ENCODE assay signal across 9 mouse cellular contexts in the genomic region with DNA sequence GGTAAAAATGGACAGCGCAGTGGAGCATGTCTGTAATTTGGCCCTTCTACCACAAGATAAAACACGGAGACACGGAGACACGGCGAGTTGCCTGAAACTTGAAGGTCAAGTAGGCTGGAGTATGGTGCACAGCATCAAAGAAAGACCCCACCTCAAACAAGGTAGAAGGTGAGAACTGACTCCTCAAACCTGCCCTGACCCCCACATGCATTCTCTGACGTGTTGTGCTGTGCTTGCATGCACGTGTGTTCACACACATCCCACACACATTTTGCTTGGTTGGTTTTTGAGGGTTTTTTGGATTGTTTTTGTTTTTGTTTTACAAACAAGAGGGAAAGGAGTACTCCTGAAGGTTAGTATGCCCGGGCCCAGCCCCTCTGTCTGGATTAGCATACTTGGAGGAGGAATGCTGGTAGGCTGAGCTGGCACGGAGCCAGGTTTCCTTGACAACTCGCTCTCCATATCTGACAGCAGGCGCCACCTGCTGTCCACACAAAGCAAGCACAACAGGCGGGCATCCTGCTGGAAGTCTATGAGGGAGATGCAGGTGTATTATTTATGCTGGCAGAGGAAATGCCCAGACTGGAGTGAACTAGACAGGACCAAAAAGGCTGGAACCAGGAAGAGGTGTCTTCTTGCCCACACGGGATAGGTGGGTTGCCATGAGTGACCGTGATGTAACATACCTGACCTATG. TPM values are rescaled to one million over a fixed set of nuclear protein-coding genes. Genes with fewer than 3 reads are reported as not detected.
DNase-seq lines count a peak whose midpoint lies in the region; ATAC-seq and TF ChIP-seq lines count a peak whose summit lies in the region.
"Had no signal": no experiment of that assay in that cellular context is flagged by ENCODE, and none has a peak within 500 bp of the region (broad histone marks: within the 10 kb centered on the region; RNA-seq: fewer than 3 reads in every experiment).

No protein-coding gene starts in this region.

- intact Hi-C loops in heart, postnatal 14 days (cut with DNase I), result loop anchor here (2.0 kb wide), 2 partner anchors 81 to 147 kb away; partner anchors contain the start of gene St6galnac3

- peaks cover 0 to 4% of the 10 kb centered on the region in 2 experiments; a peak in 2 of 4 replicates for H3K4me1 ChIP-seq in ES-E14 (ENCODE audit: control insufficient read depth in 2 of 2, insufficient read depth in 2 of 2, low read length in 2 of 2, poor library complexity in 1 of 2)
- peaks cover 10% of the 10 kb centered on the region for H3K4me1 ChIP-seq in forebrain, embryonic 15.5 days
- H3K4me1 ChIP-seq in liver, embryonic 15.5 days (replicated peaks), result peaks cover 75% of the 10 kb centered on the region
- H3K4me1 ChIP-seq in neural tube, embryonic 14.5 days (ENCODE audit: control insufficient read depth, insufficient read depth, low read length), result no peaks in the 10 kb centered on the region; the same call in 1 of the 2 replicates
- no peaks in the 10 kb centered on the region for H3K4me1 ChIP-seq in testis, adult 2 months (ENCODE audit: control insufficient read depth, insufficient read depth, low read length)

- H3K4me3 ChIP-seq in ES-E14 (ENCODE audit: insufficient read depth in 1 of 2, low read depth in 1 of 2, low read length in 2 of 2, poor library complexity in 1 of 2, severe bottlenecking in 1 of 2), result no peak overlapping the region
- no peak overlapping the region for H3K4me3 ChIP-seq in forebrain, embryonic 15.5 days
- H3K4me3 ChIP-seq in liver, embryonic 15.5 days (replicated peaks), result no peak overlapping the region
- H3K4me3 ChIP-seq in neural tube, embryonic 14.5 days (ENCODE audit: low read depth, low read length), result no peak overlapping the region
- no peak overlapping the region for H3K4me3 ChIP-seq in testis, adult 2 months (ENCODE audit: control insufficient read depth, low read depth, low read length)
- H3K4me3 ChIP-seq: megakaryocyte, embryonic 14.5 days had no signal

- H3K9me3 ChIP-seq in ES-E14 (ENCODE audit: control insufficient read depth, insufficient read depth, low read depth, low read length), result no peaks in the 10 kb centered on the region
- no peaks in the 10 kb centered on the region for H3K9me3 ChIP-seq in forebrain, embryonic 15.5 days
- H3K9me3 ChIP-seq in liver, embryonic 15.5 days (replicated peaks), result no peaks in the 10 kb centered on the region
- no peaks in the 10 kb centered on the region for H3K9me3 ChIP-seq in neural tube, embryonic 14.5 days (ENCODE audit: control insufficient read depth, low read length)
- H3K9me3 ChIP-seq: megakaryocyte, embryonic 14.5 days had no signal

- peak; percentile 84 for TF ChIP-seq CTCF in testis, adult 2 months (IDR thresholded peaks at IDR 0.05; ENCODE audit: control insufficient read depth, insufficient read depth, insufficient replicate concordance, low read depth, low read length)

- H3K27me3 ChIP-seq in forebrain, embryonic 15.5 days, result no peaks in the 10 kb centered on the region
- no peaks in the 10 kb centered on the region for H3K27me3 ChIP-seq in liver, embryonic 15.5 days
- no peaks in the 10 kb centered on the region for H3K27me3 ChIP-seq in neural tube, embryonic 14.5 days (ENCODE audit: control insufficient read depth, insufficient read depth, low read length)
- no peaks in the 10 kb centered on the region for H3K27me3 ChIP-seq in testis, adult 2 months (ENCODE audit: control insufficient read depth, insufficient read depth, low read length)

- no peak overlapping the region for H3K9ac ChIP-seq in ES-E14 (ENCODE audit: insufficient read depth, low read depth, low read length, poor library complexity, severe bottlenecking)
- no peak overlapping the region for H3K9ac ChIP-seq in forebrain, embryonic 15.5 days (replicated peaks)
- H3K9ac ChIP-seq in liver, embryonic 15.5 days, result 0 out of 2 replicates have a peak overlapping the region, but pooled peaks have one; percentile 16
- no peak overlapping the region for H3K9ac ChIP-seq in neural tube, embryonic 14.5 days (replicated peaks; ENCODE audit: low read depth, low read length)

- 32% methylated on average over 14 of the region's 14 CpGs for WGBS in forebrain, embryonic 15.5 days
- WGBS in liver, embryonic 15.5 days (ENCODE audit: insufficient replicate concordance), result 39% methylated on average over 14 of the region's 14 CpGs
- 38% methylated on average over 14 of the region's 14 CpGs for WGBS in neural tube, embryonic 14.5 days

- H3K36me3 ChIP-seq in ES-E14 (ENCODE audit: control insufficient read depth, insufficient read depth, low read length, poor library complexity, severe bottlenecking), result no peaks in the 10 kb centered on the region
- no peaks in the 10 kb centered on the region for H3K36me3 ChIP-seq in forebrain, embryonic 15.5 days
- no peaks in the 10 kb centered on the region for H3K36me3 ChIP-seq in liver, embryonic 15.5 days (replicated peaks)
- H3K36me3 ChIP-seq in neural tube, embryonic 14.5 days (ENCODE audit: control insufficient read depth, insufficient read depth, low read length), result no peaks in the 10 kb centered on the region
- H3K36me3 ChIP-seq in testis, adult 2 months (ENCODE audit: control insufficient read depth, insufficient read depth, low read length), result no peaks in the 10 kb centered on the region

- no peak for TF ChIP-seq POLR2A in testis, adult 2 months (IDR thresholded peaks at IDR 0.05; ENCODE audit: control insufficient read depth, low read depth, low read length)

- in situ Hi-C loops in ES-E14 (cut with MboI; ENCODE audit: low sequenced_read_pairs in 2 of 2, unreplicated experiment in 2 of 2), result no loop called here

- peak; percentile 94 for ATAC-seq in forebrain, embryonic 15.5 days (replicated peaks)
- ATAC-seq in liver, embryonic 15.5 days (ENCODE audit: insufficient read depth), result peak; percentile 18
- peak; percentile 94 for ATAC-seq in neural tube, embryonic 14.5 days (ENCODE audit: low read depth)

- H3K27ac ChIP-seq in ES-E14 (ENCODE audit: insufficient read depth, low read depth, low read length, poor library complexity, severe bottlenecking), result peak overlapping the region; percentile 39; the same call in 1 of the 2 replicates
- H3K27ac ChIP-seq in forebrain, embryonic 15.5 days (replicated peaks), result no peak overlapping the region
- H3K27ac ChIP-seq in liver, embryonic 15.5 days (replicated peaks), result peak overlapping the region; percentile 90
- H3K27ac ChIP-seq in neural tube, embryonic 14.5 days (ENCODE audit: low read depth, low read length), result no peak overlapping the region
- no peak overlapping the region for H3K27ac ChIP-seq in testis, adult 2 months (ENCODE audit: control insufficient read depth, insufficient read depth, low read depth, low read length)

- peak; percentile 98 for DNase-seq in ES-E14 (ENCODE audit: low read depth, low spot score)
- peak; percentile 82 for DNase-seq in cerebellum, adult 11-12 months
- peak; percentile 86 to 91 for DNase-seq in heart, postnatal 14 days
- DNase-seq in kidney, postnatal 4 days, result peak; percentile 98

- H3K4me2 ChIP-seq in forebrain, embryonic 15.5 days (replicated peaks), result 0 out of 2 replicates have a peak overlapping the region, but pooled peaks have one; percentile 15
- H3K4me2 ChIP-seq in liver, embryonic 15.5 days, result 0 out of 2 replicates have a peak overlapping the region, but pooled peaks have one; percentile 29
- no peak overlapping the region for H3K4me2 ChIP-seq in neural tube, embryonic 14.5 days (ENCODE audit: low read depth, low read length)

TF ChIP-seq in ES-E14, 5 proteins besides CTCF, POLR2A, EP300 and RAD21:
- no peak for TF ChIP-seq CHD2 (IDR thresholded peaks at IDR 0.05; ENCODE audit: low read depth, low read length)
- TF ChIP-seq ZC3H11A (IDR thresholded peaks at IDR 0.05; ENCODE audit: borderline replicate concordance, low read depth, low read length), result peak; percentile 43; the same call in 1 of the 2 replicates
- TF ChIP-seq MAFK (IDR thresholded peaks at IDR 0.05; ENCODE audit: insufficient read depth, low read depth, low read length), result no peak

RNA-seq across cellular contexts. Expression of gene Asb17, which starts 37.8 kb away (rescaled TPM):
- 0.11 TPM in 1 of 2 replicates, not detected in the other for total RNA-seq in ES-E14 (2012; rRNA removed)
- polyA plus RNA-seq in forebrain, embryonic 15.5 days (2015; fragmentation: Nextera tagmentation; extraction: Ambion mirVana), result 0.10 TPM in 1 of 2 replicates, not detected in the other
- total RNA-seq in heart, postnatal 14 days (2021), result not detected
- 2.6 and 3.0 TPM in 2 replicates for polyA plus RNA-seq in liver, embryonic 15.5 days (2015; fragmentation: Nextera tagmentation; extraction: Ambion mirVana)
- 0.33 TPM in 1 of 2 replicates, not detected in the other for polyA plus RNA-seq in neural tube, embryonic 14.5 days (2014; fragmentation: Nextera tagmentation; extraction: Ambion mirVana)
- polyA plus RNA-seq in testis, adult 2 months (2012; rRNA removed), result 124 and 160 TPM in 2 replicates

Comparison
In these comparisons a context has a peak if more than half of its experiments do, and no peak if none do; other contexts are left out.
1. H3K27ac ChIP-seq: peak in ES-E14 (single experiment) and liver, embryonic 15.5 days (single experiment); none in forebrain, embryonic 15.5 days (single experiment), neural tube, embryonic 14.5 days (single experiment) and testis, adult 2 months (single experiment).
2. ATAC-seq: peak in every context shown above with its lines; median percentile 94 in forebrain, embryonic 15.5 days; 94 in neural tube, embryonic 14.5 days; 18 in liver, embryonic 15.5 days.
3. RNA of gene Asb17, which starts 37.8 kb away (polyA plus RNA-seq): 124 to 160 TPM in testis, adult 2 months; 2.6 to 3.0 TPM in liver, embryonic 15.5 days, 0.33 TPM in neural tube, embryonic 14.5 days and 0.10 TPM in forebrain, embryonic 15.5 days; every median in the first group is over 10 times any median in the second.
4. Peak in every context shown above with its lines, with median percentiles within 50 percentile points of each other: DNase-seq.